Mouse (Mus musculus) thymus, postnatal 14 days (tissue): ENCODE results near the gene B4gat1.

Experiments used
- DNase-seq: peaks from one replicate; pipeline ENCODE4 v3.0.0; 2021

B4gat1 gene

DNA sequence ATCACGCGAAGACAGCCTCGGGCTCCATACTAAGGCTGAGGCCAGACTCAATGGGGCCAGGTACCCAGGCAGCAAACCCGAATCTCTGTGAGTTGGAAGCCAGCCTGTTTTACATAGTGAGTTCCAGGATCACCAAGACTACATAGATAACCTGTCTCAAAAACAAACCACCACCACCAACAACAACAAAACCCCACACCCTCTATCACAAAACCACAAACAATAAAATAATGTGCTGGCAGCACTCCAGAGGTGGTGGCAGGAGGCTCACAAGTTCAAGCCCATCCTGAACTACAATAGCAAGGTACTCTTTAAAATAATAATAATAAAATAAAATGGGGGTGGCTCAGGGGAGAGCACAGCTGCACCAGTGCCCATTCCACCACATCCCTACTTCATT is 2.0 kb upstream of the B4gat1 start:
- no peak for DNase-seq

DNA sequence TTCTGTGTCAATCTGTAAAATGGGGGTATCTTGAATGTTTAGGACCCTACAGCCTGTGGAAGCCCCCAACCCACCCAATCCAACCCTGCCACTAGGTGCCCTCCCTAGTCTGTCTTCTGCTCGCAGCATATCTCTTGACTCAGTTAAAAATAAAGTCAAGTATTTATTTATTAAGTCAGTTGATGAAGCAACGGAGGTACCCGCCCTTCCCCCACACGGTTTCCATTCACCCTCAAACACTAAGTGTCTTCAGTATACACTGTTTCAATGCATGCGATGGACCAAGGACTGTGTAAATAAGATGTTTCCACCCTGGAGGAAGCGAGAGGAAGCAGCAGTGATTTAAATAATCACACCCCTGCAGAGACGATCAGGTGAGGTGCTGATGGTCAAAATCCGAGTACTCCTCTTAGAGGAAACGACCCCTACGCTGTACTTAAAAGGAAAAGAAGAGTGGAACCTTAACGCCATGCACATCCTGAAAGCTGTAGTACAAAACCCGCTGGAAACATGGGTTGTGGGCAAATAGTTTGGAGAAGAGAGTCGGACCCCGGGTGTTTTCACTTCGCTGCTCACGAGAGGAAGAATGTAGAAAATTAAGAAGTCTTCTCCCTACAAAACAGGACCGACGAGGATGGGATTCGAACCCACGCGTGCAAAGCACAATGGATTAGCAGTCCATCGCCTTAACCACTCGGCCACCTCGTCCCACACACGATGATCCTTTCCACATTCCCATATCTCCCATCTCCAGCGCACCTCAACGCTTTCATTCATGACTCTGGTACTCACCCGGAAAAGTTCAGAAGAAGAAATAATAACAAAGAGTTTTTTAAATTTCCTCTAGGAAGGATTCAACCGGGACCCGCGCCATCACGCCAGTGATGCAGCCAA is 701 bp upstream of the B4gat1 start:
- peak; percentile 61 for DNase-seq

DNA sequence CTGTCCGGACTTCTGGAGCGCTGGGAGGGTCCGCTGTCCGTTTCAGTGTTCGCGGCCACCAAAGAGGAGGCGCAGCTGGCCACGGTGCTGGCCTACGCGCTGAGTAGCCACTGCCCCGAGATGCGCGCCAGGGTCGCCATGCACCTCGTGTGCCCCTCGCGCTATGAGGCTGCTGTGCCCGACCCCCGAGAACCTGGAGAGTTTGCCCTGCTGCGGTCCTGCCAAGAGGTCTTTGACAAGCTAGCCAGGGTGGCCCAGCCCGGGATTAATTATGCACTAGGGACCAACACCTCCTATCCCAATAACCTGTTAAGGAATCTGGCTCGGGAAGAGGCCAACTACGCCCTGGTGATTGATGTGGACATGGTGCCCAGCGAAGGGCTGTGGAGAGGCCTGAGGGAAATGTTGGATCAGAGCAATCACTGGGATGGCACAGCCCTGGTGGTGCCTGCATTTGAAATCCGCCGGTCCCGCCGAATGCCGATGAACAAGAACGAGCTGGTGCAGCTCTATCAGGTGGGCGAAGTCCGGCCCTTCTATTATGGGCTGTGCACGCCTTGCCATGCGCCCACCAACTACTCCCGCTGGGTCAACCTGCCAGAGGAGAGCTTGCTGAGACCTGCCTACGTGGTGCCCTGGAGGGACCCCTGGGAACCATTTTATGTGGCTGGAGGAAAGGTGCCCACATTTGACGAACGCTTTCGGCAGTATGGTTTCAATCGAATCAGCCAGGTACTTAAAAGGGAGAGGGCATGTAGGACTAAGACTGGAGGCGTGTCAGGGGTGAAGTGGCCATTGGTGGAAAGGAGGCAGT is 882 bp downstream of the B4gat1 start:
- DNase-seq: peak; percentile 19

DNA sequence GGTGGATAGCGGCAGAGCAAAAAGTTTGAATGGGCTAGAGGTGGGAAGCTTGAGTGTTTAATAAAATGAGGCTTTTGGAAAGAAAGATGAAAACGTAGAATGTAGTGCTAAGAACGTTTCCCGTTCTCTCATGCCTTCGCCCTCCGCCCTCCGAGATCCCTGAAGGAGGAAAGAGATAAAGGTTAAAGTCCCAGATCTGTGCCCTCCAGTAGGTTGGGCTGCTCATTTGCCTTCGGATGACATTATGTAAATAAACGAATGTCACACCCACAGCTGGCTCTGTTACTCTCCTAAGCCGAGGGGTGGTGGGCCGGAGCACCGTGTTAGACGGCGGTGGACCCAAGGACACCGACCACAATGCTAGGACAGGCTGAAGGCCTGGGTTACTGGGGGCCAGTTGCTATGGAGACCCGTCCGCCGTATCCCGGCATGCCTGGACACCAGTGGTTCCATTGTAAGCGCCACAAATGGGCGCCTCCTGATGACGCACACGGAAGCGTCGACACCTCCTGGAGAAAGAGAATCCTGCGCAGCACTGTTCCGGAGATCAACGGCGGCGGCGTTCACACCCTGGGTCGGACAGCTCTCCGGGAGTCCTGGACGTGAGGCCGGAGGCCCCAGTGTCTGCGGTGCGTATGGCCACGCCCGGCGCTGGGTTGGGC is 2.4 kb downstream of the B4gat1 start, which contains the start of gene Brms1:
TSS of gene Brms1 (plus strand) at position 493 of the 662 bp plus-strand sequence.
- peak; percentile 87 for DNase-seq

DNA sequence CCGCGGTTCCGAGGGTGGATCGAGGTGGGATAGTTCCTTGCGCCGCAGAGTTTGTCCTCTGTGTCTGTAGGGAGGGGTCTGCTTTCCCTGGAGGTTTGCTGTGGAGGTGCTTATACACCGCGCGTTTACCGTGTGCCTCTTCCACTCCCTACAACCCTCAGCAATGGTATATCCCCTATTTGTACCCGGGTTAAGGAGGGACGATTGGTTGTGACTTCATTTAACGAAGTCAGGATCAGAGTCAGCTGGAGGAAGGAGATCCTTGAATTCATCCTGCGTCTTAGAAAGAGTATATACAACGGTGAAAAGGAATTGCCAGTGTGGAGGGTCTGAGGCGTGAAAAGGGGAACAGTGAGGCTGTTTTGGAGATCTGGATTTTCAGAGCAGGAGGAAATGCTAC is 3.0 kb downstream of the B4gat1 start:
- DNase-seq: no peak

DNA sequence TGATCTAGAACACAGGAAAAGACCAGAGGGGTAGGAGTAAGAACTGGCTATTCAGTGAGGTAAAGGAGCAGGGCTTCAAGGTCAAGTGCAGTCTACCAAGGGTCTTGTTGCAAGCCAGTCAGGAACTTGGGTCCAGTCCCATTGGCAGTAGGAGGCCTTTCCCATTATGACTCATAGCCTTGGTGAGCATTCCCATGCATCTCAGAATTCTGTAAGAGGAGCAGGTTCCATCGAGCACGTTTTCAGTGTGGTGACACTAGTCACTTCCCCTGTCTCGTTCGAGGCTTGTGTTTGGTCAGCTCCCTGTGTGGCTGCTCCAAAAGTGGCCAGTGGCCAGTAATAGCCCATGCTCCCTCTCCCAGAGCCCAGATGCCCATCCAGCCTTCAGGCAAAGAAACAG is 6.9 kb downstream of the B4gat1 start:
- no peak for DNase-seq

DNA sequence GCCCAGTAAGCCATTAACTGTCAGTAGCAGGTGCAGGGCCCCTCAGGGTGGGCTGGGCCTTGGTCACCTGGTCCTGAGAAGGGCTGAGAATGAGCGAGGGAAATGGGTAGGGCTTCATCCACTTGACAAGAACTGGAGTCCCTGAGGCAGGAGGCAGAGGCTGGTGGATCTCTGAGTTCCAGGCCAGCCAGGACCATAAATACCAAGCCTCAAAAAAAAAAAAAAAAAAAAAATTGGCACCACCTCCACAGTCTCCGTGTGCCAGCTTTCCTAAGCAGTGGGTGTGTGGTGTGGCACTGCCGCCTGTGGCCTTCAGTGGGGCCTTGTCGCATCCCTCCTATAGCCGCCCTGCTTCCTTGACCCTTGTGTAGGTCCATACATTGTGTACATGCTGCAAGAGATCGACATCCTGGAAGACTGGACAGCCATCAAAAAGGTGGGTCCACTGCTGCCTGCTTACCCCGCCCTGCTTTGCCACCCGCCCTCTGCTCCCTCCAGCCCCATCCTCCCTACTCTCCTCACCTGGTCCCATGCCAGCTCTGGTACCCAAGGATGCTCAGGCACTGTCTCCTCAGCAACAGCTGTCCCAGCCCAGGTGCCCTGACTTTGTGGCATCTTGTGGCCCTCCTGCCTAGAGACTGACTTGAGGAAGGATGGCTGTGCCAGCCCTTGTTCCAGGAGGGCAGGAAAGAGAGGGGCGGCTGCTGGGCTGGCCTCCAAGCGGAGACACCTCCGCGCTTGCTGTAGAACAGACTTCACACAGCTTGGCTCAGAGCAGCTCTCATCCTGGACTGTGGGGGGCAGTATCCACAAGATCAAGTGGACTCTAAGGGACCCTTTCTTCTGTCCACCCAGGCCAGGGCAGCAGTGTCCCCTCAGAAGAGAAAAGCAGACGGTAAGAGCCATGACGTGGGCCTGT is 9.8 kb downstream of the B4gat1 start:
- no peak for DNase-seq

DNA sequence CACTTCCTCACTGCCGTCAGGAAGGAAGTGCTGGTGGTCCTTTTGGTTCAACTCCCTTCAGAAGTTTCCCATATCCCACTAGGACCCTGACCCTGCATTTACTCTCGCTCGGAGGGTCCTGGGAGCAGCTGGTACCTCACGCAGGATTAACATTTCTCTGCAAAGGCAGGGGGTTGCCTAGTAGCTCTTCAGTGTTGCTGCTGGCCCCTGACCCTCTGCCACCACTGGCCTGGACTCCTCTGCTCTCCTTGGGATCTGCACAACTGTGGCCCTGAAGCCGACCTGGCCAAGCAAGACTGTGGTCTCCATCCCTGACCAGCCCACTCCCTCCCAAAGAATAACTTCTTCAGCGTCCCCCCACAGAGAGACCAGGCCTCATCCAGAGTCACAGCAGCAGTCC is 10.7 kb downstream of the B4gat1 start:
- DNase-seq: no peak

DNA sequence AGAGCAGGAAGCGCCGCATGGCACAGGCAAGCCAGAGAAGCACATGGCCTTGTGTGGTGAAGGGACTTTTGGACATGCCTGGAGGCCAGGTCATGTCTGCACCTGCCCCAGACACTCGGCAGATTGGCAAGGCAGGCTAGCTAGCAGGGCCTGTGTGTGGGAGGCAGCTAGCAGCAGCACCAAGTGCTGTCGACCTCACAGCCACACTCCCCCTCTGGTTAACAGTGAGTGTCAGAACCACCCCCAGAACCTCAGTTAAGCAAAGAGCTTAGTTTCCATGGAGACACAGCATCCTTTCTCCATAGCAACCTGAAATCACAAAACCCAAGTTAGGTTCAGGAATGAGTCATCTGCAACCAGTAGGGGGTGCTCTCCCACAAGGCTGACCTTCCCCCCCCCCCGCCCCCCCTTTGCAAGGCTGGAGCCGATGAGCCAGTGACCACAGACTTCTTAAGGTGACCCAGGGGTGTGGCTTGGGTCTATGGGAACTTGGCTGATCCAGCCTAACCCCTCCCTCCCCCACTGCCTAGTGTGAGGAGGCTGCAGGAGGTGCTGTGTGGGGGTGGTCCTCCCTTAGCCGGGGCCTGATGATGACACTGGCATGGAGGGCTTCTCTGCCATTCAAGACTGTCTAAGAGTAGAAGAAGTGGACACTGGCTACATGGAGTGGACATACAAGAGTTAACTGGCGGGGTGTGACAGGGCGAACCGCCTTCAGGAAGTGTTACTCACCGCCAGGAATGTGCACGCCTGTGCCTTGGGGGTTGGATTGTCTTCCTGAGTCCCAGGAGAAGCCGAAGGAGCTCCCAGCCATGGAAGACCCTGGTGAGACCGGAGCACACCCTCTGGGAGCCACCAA is 11.7 kb downstream of the B4gat1 start, which contains the start of gene Rin1:
TSS of gene Rin1 (plus strand) at position 435 of the 859 bp plus-strand sequence.
- DNase-seq: no peak

DNA sequence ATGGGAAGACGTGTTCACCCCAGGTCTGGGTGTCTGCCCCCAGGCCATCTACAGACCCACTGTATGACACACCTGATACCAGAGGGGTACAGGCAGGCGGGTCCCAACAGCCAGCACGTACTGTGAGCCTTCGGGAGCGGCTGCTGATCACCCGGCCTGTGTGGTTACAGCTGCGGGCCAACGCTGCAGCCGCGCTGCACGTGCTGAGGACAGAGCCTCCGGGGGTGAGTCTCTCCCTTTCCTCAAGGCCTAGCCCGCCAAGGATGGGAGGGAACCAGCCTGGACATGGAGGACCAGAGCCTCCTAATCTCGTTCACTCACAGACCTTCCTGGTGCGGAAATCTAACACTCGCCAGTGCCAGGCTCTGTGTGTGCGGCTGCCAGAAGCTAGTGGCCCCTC is 12.4 kb downstream of the B4gat1 start:
- DNase-seq: no peak

DNA sequence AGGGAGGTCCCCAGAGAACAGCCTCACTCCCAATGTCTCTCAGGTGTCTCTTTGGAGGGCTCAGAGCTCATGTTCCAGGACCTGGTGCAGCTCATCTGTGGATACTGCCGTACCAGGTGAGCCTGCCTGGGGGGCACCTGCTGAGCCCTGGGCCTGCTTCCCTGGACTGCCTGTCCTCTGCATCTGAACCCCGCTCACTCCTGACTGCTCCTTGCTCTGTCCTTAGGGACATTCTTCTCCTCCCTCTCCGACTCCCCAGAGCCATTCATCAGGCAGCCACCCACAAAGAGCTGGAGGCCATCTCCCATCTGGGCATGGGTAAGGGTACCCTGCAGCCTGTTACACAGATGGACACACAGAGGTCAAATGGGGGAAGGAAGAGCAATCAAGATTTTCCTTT is 12.9 kb downstream of the B4gat1 start:
- no peak for DNase-seq

DNA sequence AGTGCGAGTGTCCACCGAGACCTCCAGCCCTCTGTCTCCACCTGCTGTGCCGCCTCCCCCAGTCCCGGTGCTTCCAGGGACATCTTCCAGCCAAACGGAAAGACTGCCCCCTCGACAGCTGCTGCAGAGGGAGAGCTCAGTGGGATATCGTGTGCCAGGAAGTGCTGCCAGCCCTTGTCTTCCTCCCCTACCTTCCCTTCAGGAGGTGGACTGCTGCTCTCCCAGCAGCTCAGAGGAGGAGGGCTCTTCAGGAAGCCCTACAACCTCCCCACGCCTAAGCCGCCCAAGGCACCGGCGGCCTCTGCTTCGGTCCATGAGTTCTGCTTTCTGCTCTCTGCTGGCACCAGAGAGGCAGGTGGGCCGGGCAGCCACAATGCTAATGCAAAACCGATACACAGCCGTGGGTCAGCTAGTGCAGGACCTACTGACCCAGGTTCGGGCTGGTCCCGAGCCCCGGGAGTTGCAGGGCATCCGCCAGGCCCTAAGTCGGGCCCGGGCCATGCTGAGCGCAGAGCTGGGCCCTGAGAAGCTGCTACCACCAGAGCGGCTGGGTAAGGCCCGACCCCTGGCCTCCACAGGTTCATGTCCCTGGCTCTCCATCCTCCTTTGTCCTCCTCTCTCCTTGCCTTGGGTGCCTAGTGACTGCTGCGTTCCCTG is 13.7 kb downstream of the B4gat1 start:
- no peak for DNase-seq

DNA sequence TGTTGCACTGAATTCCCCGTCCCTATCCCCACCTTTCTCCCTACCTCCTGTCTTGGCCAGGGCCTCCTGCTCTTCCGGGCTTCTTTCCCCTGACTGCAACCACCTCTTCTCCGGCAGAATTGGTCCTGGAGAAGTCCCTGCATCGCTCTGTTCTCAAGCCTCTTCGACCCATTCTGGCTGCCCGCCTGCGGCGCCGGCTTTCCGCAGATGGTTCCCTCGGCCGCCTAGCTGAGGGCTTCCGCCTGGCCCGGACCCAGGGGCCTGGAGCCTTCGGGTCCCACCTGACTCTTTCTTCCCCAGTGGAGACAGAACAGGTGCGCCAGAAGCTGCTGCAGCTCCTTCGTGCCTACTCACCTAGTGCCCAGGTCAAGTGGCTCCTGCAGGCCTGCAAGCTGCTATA is 14.2 kb downstream of the B4gat1 start:
- DNase-seq: no peak

DNA sequence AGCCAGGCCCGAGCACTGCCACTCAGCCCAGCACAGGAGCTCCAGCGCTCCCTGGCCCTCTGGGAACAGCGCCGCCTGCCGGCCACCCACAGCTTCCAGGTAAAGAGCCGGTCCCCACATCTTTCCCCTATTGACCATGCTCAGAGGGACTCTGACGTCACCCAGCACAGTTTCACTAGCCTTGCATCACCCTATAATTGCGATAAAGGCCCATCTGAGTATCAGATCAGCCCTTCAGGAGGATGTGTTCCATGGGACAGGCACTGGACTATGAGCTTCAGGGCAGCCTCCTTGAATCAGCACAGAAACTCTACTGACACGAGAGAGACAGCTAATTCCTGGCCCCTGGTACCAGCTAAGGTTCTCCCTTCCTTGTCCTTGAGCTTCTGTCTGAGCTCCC is 15.3 kb downstream of the B4gat1 start:
- DNase-seq: peak; percentile 62

DNA sequence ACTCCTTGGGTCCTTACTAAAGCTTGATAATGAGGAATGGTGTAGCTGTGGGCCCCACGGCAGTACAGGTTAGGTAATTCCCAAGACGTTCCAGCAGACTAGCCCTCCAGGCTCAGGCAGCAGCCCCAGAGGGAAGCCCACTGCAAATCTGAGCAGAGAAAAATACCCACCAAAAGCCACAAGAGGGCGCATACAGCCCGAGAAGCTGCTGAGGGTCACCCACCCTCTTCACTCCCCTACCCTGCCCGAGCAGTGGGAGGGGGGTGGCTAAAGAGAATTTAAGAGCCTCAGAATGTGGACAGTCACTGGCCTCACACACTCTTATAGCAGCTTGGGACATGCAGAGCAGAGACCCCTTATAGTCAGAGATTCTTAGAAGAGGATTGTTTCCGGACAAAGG is 17.6 kb downstream of the B4gat1 start:
- peak; percentile 52 for DNase-seq

DNA sequence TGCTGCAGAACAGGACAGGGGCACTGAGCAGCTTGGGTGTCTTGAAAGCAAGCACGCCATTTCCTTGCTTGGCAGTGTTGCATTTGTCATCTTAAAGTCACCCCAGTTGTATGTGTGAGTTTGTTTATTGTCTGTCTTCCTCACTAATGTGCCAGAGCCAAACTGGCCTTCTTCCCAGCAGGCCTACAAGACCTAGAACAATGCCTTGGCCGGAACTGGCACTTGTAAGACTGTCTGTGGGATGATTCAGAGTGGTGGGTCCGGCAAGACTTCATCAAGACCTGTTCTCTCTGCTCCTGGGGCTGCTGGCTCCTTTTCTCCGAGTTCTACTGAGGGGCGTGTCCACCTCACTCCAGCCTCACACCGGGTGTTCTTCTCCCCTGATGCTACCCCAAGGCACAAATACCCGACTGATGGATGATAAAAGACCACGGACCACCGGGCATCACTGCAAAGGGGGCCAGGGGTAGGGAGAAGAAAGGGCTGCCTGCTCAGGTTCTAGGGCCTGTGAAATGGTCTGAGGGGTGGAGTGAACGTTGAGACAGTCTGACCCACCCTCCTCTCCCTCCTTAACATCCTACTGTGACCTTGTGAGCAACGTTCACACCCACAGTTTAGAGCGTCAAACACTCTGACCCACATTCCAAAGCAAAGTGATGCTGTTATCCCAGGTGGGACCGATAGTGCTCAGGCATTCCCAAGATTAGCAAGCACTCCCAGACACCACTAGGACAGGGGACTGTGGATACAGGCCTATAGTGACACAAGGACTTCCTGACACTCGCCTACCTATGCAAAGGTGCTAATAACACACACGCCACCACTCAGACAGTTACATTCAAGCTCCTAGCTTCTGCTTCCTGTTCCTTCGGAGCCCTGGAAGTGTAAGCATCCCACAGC is 19.5 kb downstream of the B4gat1 start:
- no peak for DNase-seq

DNA sequence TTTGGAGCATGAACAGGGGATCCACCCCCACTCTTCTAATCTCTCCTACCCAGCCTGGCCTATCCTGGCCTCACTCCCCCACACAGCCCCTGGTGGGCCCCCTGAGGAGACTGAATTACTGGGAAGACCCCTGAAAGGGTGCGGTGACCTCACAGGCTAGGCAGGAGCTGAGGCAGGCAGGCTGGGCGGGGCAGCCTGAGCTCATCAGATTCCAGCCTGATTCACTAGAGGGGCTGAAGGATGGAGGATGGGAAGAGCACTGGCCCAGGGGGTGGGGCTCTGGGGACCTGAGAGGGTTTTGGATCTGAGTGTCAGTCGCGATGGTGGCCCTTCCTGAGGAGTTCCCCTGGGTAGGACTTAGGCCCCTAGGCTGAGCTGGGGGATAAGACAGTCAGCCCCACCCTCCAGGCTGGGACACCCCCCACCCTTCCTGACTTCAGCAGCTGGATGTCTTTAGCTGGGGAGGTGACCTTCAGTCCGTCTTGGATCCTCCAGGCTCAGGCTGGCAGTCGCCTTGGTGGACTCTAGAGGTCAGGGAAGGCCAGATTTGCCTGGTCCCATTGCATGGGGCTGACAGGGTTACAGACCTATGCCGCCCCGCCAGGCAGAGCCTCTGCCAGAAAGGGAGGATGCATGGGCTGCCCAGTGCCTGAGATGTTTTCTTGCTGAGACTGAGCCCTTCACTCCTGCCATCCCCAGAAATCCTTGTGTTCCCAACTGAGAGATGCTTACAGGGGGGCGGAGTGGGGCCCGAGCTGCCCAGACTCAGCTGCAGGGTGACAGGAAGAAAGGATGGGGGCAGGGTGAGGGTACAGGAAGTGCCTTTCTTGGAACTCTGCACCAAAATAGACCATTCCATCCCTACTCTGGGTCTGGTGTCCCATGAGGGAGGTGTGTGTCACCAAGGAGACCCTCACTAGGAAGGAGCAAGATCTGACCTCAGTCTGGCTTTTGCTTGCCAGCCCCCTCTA is 20.5 kb downstream of the B4gat1 start:
- no peak for DNase-seq
